Mouse (Mus musculus) C2C12 (cell line): ENCODE data around the gene Spon1. TPM values are rescaled to one million over a fixed set of nuclear protein-coding genes. Genes with fewer than 3 reads are reported as not detected.

ENCODE experiments used
- H3K27me3 ChIP-seq: one replicate; pipeline ENCODE4 v1.6.1; 2011; ENCODE audit not compliant: control insufficient read depth, insufficient read depth, insufficient read length
- H3K36me3 ChIP-seq: one replicate; pipeline ENCODE4 v1.6.1; 2011; ENCODE audit not compliant: control insufficient read depth, insufficient read depth
- H3K4me3 ChIP-seq: one replicate; pipeline ENCODE4 v1.5.1; 2011; ENCODE audit warnings: mild to moderate bottlenecking, control low read depth; ENCODE audit not compliant: poor library complexity, insufficient read depth, severe bottlenecking
- H3K79me2 ChIP-seq: one replicate; pipeline ENCODE4 v1.6.1; 2011; ENCODE audit not compliant: control insufficient read depth, insufficient read depth
- H3K79me3 ChIP-seq: one replicate; pipeline ENCODE4 v1.6.1; 2011; ENCODE audit warnings: low read depth, control low read depth
- H3ac ChIP-seq: one replicate; pipeline ENCODE3; 2011; ENCODE audit warnings: low read depth; ENCODE audit not compliant: control insufficient read depth, insufficient read length
- CEBPB ChIP-seq: IDR thresholded peaks from one replicate; pipeline ENCODE4 v1.6.1; 2011; ENCODE audit warnings: low read depth, mild to moderate bottlenecking, control low read depth, moderate library complexity
- CTCF ChIP-seq: IDR thresholded peaks from one replicate; pipeline ENCODE4 v1.5.1; 2011; ENCODE audit not compliant: control insufficient read depth, insufficient read depth, insufficient read length
- FOSL1 ChIP-seq: IDR thresholded peaks from one replicate; pipeline ENCODE4 v1.8.0; 2011; ENCODE audit warnings: mild to moderate bottlenecking, low read length; ENCODE audit not compliant: poor library complexity, insufficient read depth, severe bottlenecking
- MAX ChIP-seq: IDR thresholded peaks from one replicate; pipeline ENCODE4 v1.6.1; 2011; ENCODE audit warnings: mild to moderate bottlenecking, control low read depth
- MYOD1 ChIP-seq: IDR thresholded peaks from one replicate; pipeline ENCODE4 v1.6.1; 2011; ENCODE audit warnings: low read depth; ENCODE audit not compliant: control insufficient read depth, insufficient read length
- MYOG ChIP-seq: IDR thresholded peaks from one replicate; pipeline ENCODE4 v1.6.1; 2011; ENCODE audit not compliant: control insufficient read depth, insufficient read length; ENCODE audit errors: extremely low read depth
- USF1 ChIP-seq: IDR thresholded peaks from one replicate; pipeline ENCODE4 v1.6.1; 2011; ENCODE audit warnings: low read depth, mild to moderate bottlenecking, control low read depth, moderate library complexity
- polyA plus RNA-seq: library from polyadenylated mRNA; unstranded; fragments of >200 nt; fragmentation: generic; extraction: Trizol; gene quantifications from one replicate; pipeline ENCODE4 v1.2.1, GENCODE M21; 2012; ENCODE audit warnings: missing spikeins

Spon1 gene
- polyA plus RNA-seq, 1 experiment: 0.06 TPM

DNA sequence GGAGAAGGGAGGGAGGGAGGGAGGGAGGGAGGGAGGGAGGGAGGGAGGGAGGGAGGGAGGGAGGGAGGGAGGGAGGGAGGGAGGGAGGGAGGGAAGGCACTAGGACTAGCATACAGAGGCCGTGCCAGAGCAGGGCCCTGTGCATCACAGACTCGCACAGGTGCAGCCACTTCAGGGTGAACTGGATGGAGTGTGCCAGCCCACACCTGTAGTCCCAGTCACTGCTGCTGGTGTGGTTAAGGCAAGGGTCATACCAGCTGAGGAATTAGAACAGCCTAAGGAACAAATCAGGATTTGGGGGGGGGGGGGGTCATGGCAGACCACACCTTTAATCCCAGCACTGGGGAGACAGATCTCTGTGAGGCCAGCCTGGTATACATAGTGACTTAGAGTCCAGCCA is 317.3 kb downstream of the Spon1 start:
- H3K79me3 ChIP-seq: peaks cover 86% of the 10 kb centered on the region
- no peak for TF ChIP-seq USF1
- no peak for TF ChIP-seq MYOG
- no peak for TF ChIP-seq CEBPB
- no peak for TF ChIP-seq FOSL1
- no peak for TF ChIP-seq MAX
- TF ChIP-seq CTCF: no peak
- no peak for TF ChIP-seq MYOD1
- no peaks in the 10 kb centered on the region for H3K27me3 ChIP-seq
- no peak overlapping the region for H3K4me3 ChIP-seq
- H3K79me2 ChIP-seq: peaks cover 98% of the 10 kb centered on the region
- H3K36me3 ChIP-seq: no peaks in the 10 kb centered on the region
- H3ac ChIP-seq: no peak overlapping the region

DNA sequence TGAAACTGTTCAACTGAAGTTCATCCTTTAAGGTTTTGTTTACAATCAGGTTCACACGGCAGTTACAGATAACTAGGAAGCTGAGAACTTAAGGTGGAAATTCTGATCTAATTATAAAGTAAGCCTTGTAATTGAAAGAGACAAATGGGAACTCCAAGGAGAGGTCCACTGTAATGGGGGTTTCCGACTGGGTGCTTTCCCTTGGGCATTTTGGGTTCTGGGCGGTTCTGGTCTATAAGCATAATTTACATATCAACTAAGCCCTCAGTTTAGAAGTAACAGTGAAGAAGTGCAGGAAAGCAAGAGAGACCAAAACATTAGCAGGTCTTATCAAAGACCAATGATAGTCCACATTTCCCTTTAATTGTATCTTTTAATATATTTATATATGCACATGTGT is 318.0 kb downstream of the Spon1 start:
- H3ac ChIP-seq: no peak overlapping the region
- H3K36me3 ChIP-seq: no peaks in the 10 kb centered on the region
- no peaks in the 10 kb centered on the region for H3K27me3 ChIP-seq
- peaks cover 85% of the 10 kb centered on the region for H3K79me3 ChIP-seq
- H3K79me2 ChIP-seq: peaks cover 98% of the 10 kb centered on the region
- no peak overlapping the region for H3K4me3 ChIP-seq
- no peak for TF ChIP-seq MYOG
- TF ChIP-seq CEBPB: no peak
- TF ChIP-seq CTCF: no peak
- TF ChIP-seq MAX: no peak
- TF ChIP-seq FOSL1: no peak
- TF ChIP-seq USF1: no peak
- TF ChIP-seq MYOD1: no peak

DNA sequence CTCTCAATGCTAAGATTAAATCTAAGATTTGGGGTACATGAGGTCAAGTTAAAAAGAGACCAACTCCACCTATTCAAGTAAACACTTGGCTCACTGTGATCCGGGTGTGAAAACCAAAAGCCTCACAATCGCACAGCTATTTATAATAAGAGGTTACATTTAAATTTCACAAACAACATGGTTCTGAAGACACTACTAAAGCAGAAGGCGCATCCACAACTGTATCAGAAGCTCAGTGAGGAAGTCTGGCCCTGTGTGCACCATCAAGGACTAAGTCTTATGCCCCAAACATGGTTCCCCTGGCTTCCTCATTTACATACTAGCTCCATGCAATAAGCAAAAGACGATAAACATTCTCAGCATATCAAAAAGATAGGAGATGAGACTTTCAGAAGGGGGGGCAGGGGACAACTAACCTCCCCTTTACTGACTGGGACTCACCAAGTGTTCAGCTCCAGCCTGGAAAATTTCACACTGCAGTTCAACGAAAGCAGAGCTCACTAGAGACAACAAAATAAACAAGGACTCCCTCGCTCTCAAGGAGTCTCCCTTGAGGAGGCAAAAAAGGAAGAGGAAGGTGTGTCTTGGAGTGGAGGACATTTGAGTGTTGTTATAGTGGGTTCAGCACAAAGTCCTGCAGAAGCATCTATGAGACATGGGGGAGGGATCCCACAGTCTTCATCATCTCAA is 320.4 kb downstream of the Spon1 start:
- peaks cover 98% of the 10 kb centered on the region for H3K79me2 ChIP-seq
- H3K4me3 ChIP-seq: no peak overlapping the region
- peaks cover 83% of the 10 kb centered on the region for H3K79me3 ChIP-seq
- no peaks in the 10 kb centered on the region for H3K27me3 ChIP-seq
- H3K36me3 ChIP-seq: no peaks in the 10 kb centered on the region
- no peak overlapping the region for H3ac ChIP-seq
- TF ChIP-seq MYOG (no peak), CEBPB (no peak), USF1 (no peak), MAX (no peak), FOSL1 (no peak), MYOD1 (no peak), CTCF (no peak)

DNA sequence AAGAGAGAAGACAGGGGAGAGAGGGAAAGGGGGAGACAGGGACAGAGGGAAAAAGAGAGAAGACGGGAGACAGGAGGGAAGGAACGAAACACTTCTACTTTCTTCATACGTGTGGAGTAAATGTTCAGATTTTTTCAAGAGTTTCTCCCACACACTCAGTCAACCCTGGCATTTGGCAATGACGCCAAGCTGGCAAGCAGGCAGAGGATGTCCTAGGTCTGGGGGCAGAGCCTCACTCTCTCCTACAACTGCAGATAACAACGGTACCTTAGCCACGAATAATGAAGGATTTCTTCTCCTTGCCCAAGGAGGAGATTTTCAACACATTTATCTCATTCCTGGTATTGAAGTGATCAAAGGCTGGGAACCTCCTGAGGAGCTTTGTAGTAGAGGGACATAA is 321.5 kb downstream of the Spon1 start:
- TF ChIP-seq CTCF (no peak), MAX (no peak), FOSL1 (no peak), CEBPB (no peak), USF1 (no peak)
- H3K27me3 ChIP-seq: no peaks in the 10 kb centered on the region
- no peak overlapping the region for H3ac ChIP-seq
- peaks cover 98% of the 10 kb centered on the region for H3K79me2 ChIP-seq
- no peak overlapping the region for H3K4me3 ChIP-seq
- no peaks in the 10 kb centered on the region for H3K36me3 ChIP-seq
- H3K79me3 ChIP-seq: peaks cover 85% of the 10 kb centered on the region

DNA sequence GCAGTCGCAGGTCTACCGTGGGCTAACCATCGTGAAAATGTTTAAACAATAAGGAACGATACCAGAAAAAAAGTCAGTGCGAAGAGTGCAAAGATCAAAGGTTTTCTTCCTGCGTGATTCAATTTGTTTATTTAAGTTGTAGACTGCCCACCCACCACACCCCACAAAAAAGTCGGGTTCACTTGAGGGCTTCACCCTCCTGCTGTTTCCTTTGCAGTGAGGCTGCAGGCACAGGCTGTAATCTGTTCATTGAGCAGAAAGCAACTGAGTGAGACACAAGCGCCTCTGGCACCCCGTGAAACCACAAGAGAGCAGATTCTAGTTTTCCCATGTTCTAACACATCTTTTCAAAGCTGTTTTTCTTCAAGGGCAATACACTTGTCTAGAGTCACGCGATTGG is 322.2 kb downstream of the Spon1 start:
- TF ChIP-seq MAX: no peak
- no peak for TF ChIP-seq CEBPB
- no peak for TF ChIP-seq MYOG
- TF ChIP-seq FOSL1: no peak
- TF ChIP-seq MYOD1: no peak
- H3K36me3 ChIP-seq: no peaks in the 10 kb centered on the region
- H3ac ChIP-seq: no peak overlapping the region
- peaks cover 99% of the 10 kb centered on the region for H3K79me2 ChIP-seq
- peaks cover 87% of the 10 kb centered on the region for H3K79me3 ChIP-seq
- H3K4me3 ChIP-seq: no peak overlapping the region
- no peaks in the 10 kb centered on the region for H3K27me3 ChIP-seq

DNA sequence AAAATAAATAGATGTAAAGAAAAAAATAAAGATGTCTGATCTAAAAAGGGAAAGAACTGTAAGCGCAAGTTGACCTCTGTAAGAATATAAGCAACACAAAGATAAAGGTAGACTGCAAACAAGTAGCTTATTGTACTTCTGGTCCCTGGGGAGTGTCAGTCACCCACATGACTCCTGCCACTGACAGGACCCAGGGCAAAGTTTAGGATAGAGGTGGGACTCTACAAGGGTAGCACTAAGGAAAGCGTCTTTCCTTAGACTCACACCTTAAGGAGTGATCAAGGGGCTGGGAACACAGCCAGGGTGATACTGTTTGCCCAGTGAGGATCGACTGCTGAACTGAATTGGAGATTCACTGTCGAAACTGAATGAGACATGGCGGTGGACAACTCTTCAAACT is 323.1 kb downstream of the Spon1 start:
- H3K4me3 ChIP-seq: no peak overlapping the region
- no peaks in the 10 kb centered on the region for H3K36me3 ChIP-seq
- H3K27me3 ChIP-seq: no peaks in the 10 kb centered on the region
- H3K79me2 ChIP-seq: peaks cover 100% of the 10 kb centered on the region
- H3ac ChIP-seq: no peak overlapping the region
- no peak for TF ChIP-seq CTCF
- TF ChIP-seq FOSL1: no peak
- TF ChIP-seq MAX: no peak
- no peak for TF ChIP-seq MYOG
- no peak for TF ChIP-seq USF1
- no peak for TF ChIP-seq MYOD1
- no peak for TF ChIP-seq CEBPB
- H3K79me3 ChIP-seq: peaks cover 90% of the 10 kb centered on the region
